Mouse (Mus musculus) small intestine, adult 2 months (tissue): ENCODE results near the gene Ndufaf8. TPM values are rescaled to one million over a fixed set of nuclear protein-coding genes. Genes with fewer than 3 reads are reported as not detected.

Source experiments
- H3K27ac ChIP-seq: fragments of 200-500 bp; 2 replicates; pipeline ENCODE4 v1.5.1; 2012; ENCODE audit warnings: low read depth, low read length, control low read depth, inconsistent platforms; ENCODE audit not compliant: insufficient read depth
- H3K27me3 ChIP-seq: fragments of 200-500 bp; 2 replicates; pipeline ENCODE4 v1.6.1; 2012; ENCODE audit warnings: mild to moderate bottlenecking, moderate library complexity, low read length, inconsistent platforms; ENCODE audit not compliant: control insufficient read depth, insufficient read depth
- H3K36me3 ChIP-seq: fragments of 200-500 bp; 2 replicates; pipeline ENCODE4 v1.6.1; 2012; ENCODE audit warnings: mild to moderate bottlenecking, low read length, control low read depth, inconsistent platforms; ENCODE audit not compliant: control insufficient read depth, insufficient read depth
- H3K4me1 ChIP-seq: fragments of 200-500 bp; 2 replicates; pipeline ENCODE4 v1.6.1; 2012; ENCODE audit warnings: low read length, inconsistent platforms, mixed read lengths; ENCODE audit not compliant: control insufficient read depth, insufficient read depth, insufficient read length
- H3K4me3 ChIP-seq: fragments of 200-500 bp; 2 replicates; pipeline ENCODE4 v1.5.1; 2012; ENCODE audit warnings: low read depth, mild to moderate bottlenecking, control low read depth, inconsistent platforms, low read length, moderate library complexity
- CTCF ChIP-seq: fragments of 200-500 bp; IDR thresholded peaks from 2 replicates; pipeline ENCODE4 v1.5.1; 2012; ENCODE audit warnings: low read depth, mild to moderate bottlenecking, control low read depth, inconsistent platforms, low read length, moderate library complexity, mixed read lengths; ENCODE audit not compliant: insufficient replicate concordance, insufficient read length; ENCODE audit errors: extremely low read depth
- POLR2A ChIP-seq: fragments of 200-500 bp; IDR thresholded peaks from 2 replicates; pipeline ENCODE4 v1.6.1; 2012; ENCODE audit warnings: low read depth, mild to moderate bottlenecking, control low read depth, inconsistent platforms, low read length, moderate library complexity
- WGBS: fragments of 180-500 bp; shearing (Covaris S2); methylation state at CpG from one replicate; pipeline ENCODE4 v1.1.7; 2018; 5-methylcytosine and 5-hydroxymethylcytosine counted together
- polyA plus RNA-seq: library from polyadenylated mRNA; depleted of rRNA; stranded (reverse); fragments of >200 nt; gene quantifications from 2 replicates; pipeline ENCODE4 v1.2.3, GENCODE M21; 2012; rRNA removed

The Ndufaf8 gene
- 47.0 and 74.1 TPM in 2 replicates for polyA plus RNA-seq

DNA sequence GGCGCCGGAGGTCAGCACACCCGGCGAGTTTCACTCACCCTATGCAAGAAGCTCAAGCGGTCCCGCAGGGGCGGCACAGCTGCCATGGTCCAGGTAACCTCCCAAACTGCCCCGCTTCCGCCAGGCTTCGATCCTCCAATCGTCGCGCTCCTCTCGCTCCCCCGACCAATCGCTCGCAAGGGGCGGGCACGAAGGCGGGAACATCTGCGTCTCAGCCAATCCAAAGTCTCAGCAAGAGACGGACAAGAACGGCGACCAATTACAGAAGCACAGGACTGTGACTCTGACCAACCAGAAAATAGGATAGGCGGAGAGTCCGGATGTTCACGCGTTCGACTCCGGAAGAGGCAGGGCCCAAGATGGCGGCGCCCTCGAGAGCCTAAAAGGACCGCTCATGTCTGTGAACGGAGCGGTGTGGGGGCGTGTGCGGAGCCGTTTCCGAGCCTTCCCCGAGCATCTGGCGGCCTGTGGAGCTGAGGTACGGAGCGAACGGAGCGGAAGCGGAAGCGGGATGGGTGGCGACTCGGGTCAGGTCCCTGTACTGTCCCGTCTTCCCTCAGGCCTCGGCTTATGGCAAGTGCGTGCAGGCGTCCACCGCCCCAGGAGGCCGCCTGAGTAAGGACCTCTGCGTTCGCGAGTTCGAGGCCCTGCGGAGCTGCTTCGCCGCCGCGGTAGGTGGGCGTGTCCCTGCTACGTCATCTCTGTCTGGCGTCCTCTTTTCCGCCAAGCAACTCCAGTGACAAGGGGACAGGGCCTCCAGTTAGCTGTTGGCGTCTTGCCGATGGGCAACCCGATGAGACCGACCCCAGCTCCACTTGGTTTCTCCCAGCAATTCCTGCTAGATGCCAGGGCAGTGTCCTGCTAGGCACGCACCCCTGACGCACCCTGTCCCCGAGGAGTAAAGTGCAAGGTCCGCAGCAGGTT is at the start of gene Ndufaf8, which contains the start of gene Tepsin:
Gene Ndufaf8, plus strand, starts transcription at position 341 of the 924 bp plus-strand sequence.
Gene Tepsin, minus strand, starts transcription at position 144 of the 924 bp plus-strand sequence.
- no peak for TF ChIP-seq CTCF
- no peak; the same call in none of the 2 replicates for TF ChIP-seq POLR2A
- Histone ChIP-seq H3K4me3 (peak within 1 kb of the TSS; percentile 93), H3K27me3 (no peaks in the 10 kb centered on the region), H3K27ac (peak within 1 kb of the TSS; percentile 93), H3K36me3 (peaks cover 25% of the 10 kb centered on the region), H3K4me1 (peaks cover 11% of the 10 kb centered on the region)
- under 1% methylated on average over 77 of the region's 77 CpGs for WGBS

DNA sequence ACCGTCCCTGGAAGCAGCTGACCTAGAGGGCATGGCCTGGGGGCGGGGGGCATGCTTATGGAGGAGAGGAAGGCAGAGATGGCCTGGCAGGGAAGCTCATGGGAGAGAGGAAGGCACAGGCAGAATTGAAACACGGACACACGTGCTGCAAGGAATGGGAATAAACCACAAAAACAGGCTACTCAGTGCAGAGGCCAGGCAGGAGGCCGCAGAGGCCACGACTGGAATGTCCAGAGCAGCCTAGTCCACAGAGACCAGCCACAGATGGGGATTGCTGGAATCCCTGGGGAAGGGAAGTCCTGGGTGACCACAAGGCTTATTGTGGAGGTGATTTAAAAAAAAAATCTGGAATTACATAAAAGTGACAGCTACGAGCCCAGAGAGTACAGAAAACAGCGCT is 49.7 kb upstream of the Ndufaf8 start:
- WGBS, result 84% methylated on average over 8 of the region's 8 CpGs
- Histone ChIP-seq H3K27ac (no peak overlapping the region), H3K36me3 (no peaks in the 10 kb centered on the region), H3K27me3 (peaks cover 30% of the 10 kb centered on the region), H3K4me1 (peaks cover 3% of the 10 kb centered on the region; the same call in 1 of the 2 replicates), H3K4me3 (no peak overlapping the region)
- TF ChIP-seq POLR2A, result no peak
- no peak for TF ChIP-seq CTCF

DNA sequence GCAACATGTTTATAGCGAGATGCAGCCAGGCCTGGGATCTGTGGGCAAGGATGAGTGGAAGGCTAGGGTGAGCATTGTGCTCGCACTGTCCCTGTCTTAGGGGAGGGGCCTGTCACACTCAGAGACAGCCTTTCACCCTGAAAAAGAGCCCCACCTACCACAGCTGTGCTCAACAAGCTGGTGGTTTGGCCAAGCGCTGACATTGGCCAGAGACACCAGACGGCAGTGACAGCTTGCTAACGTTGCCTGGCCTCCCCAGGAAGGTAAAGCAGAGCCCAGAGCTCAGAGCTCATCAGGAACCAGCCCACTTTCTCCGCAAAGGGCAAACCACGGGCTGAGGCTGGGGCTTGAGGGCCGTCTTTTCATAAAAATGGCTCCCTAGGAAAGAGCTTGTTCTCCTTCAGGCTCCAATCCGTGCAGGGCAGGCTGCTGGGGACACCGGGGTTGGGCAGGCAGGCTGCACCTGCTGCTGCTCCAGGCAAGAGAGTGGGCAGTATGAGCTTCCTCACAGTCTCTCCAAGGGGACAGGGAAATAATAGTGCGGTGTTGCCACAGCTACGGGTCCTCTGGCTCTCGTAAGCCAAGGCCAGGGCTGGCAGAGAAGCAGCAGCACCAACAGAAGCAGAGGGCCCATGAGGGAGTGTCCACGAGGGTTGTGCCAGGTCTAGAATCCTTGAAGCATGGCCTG is 47.5 kb upstream of the Ndufaf8 start:
- Histone ChIP-seq H3K4me1 (peaks cover 3% of the 10 kb centered on the region; the same call in 1 of the 2 replicates), H3K27me3 (peaks cover 24% of the 10 kb centered on the region), H3K4me3 (no peak overlapping the region), H3K36me3 (no peaks in the 10 kb centered on the region), H3K27ac (no peak overlapping the region)
- WGBS, result 55% methylated on average over 14 of the region's 14 CpGs
- no peak for TF ChIP-seq POLR2A
- TF ChIP-seq CTCF, result no peak

DNA sequence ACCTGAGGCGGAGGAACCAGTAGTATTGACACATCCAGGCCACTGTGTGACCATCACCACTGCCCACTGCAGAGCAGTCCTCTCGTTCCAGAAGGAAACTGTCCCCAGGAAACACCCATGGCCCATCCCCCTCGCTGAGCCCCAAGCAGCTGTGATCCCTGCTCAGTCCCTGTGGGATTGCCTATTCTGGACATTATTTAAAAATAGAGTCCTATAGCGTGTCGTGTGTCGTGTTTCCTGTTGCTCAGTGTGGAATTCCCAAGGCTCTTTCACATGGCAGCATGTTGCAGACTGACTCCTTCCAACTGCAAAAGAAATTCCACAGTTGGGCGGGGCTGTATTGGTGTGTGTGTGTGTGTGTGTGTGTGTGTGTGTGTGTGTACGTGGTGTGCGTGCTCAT is 46.5 kb upstream of the Ndufaf8 start:
- H3K4me3 ChIP-seq, result no peak overlapping the region
- no peaks in the 10 kb centered on the region for H3K4me1 ChIP-seq
- no peaks in the 10 kb centered on the region for H3K36me3 ChIP-seq
- H3K27ac ChIP-seq, result no peak overlapping the region
- WGBS, result 65% methylated on average over 9 of the region's 9 CpGs
- no peak for TF ChIP-seq POLR2A
- TF ChIP-seq CTCF, result no peak
- peaks cover 13% of the 10 kb centered on the region for H3K27me3 ChIP-seq

DNA sequence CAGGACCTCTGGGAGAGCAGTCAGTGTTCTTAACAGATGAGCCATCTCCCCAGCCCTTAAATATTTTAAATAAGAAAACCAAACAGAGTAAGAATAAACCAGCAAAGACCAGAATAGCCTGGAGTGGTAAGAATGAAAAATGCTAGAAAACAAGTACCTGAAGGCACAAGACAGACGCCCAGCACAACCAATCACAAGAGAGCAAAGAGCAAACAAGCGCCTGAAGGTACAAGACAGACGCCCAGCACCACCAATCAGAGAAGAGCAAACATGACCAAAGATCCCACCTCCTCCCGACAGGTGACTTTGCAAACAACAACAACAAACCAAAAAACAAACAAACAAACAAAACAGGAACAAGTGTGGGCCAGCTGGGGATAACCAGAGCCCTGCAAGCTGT is 44.9 kb upstream of the Ndufaf8 start:
- no peaks in the 10 kb centered on the region for H3K27me3 ChIP-seq
- H3K27ac ChIP-seq, result no peak overlapping the region
- no peaks in the 10 kb centered on the region for H3K4me1 ChIP-seq
- TF ChIP-seq POLR2A (no peak), CTCF (no peak)
- H3K36me3 ChIP-seq, result no peaks in the 10 kb centered on the region
- no peak overlapping the region for H3K4me3 ChIP-seq
- WGBS, result 66% methylated on average over 4 of the region's 4 CpGs

DNA sequence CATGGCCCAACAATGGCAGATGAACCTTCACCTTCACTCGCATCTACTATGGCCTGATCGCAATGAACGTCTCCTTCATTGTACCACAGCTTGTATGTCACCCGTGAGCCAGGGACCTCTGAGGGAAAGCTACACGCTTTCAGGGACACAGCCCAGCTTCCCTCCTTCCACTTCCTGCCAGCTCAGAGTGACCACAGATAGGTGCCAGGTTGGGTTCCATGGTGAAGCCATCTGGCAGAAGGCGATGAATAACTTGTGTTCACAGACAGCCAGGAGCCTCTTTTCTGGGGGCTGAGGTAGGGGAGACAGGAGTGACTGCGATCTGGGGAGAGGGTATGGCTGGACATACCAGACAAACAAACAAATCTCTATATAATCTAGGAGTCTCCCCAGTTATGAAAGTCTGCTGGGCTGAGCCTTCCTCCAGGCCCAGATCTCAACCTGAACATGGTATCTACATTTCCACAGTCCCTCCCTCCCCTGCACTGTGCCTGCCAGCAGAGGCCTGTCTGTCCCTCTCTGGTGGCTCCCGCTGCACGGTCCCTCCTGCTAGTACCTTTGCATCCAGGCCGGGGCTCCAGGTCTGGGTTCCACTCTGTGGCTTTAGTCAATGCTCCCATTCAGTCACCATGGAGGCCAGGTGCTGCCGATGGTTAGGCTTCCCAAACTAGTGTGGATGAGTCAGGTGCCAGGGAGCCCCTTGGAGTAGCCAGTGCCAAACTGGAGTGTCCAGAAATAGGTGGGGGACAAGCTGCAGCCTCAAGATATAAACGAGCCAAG is 42.6 kb upstream of the Ndufaf8 start:
- WGBS, result 85% methylated on average over 12 of the region's 12 CpGs
- TF ChIP-seq CTCF (no peak), POLR2A (no peak)

DNA sequence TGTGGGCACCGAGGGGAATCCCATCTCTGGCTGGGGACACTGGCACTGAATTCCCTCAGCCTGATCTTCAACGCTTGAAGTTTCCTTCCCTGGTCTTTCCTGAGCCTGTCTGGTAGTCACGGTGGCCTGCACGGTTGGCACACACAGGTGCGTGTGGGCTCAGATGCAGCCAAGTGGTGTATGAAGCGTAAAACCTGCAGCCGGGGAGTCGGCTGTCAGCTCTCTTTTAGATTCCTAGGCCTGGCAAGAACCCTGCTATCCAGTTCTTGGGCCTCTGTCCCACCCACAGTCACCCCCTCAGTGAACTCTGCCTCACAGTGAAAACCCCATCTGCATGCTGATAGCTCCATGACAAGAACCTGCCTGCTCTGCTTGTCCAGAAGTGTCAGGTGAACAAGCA is 38.1 kb upstream of the Ndufaf8 start:
- Histone ChIP-seq H3K36me3 (no peaks in the 10 kb centered on the region), H3K4me3 (no peak overlapping the region), H3K4me1 (peaks cover 4% of the 10 kb centered on the region; the same call in 1 of the 2 replicates), H3K27ac (no peak overlapping the region), H3K27me3 (no peaks in the 10 kb centered on the region)
- TF ChIP-seq POLR2A (no peak), CTCF (no peak)
- WGBS, result 42% methylated on average over 8 of the region's 8 CpGs

More for the DNA sequence above, 42.6 kb upstream of the Ndufaf8 start:
- H3K27me3 ChIP-seq, result no peaks in the 10 kb centered on the region
- no peaks in the 10 kb centered on the region for H3K36me3 ChIP-seq
- no peak overlapping the region for H3K27ac ChIP-seq
- peaks cover 4% of the 10 kb centered on the region; the same call in 1 of the 2 replicates for H3K4me1 ChIP-seq
- no peak overlapping the region for H3K4me3 ChIP-seq
